In genomic region chr14:103949950-103950349, GRCm38 (mm10) we compare ENCODE assay signal across 14 mouse cellular contexts.
DNase-seq lines count a peak whose midpoint lies in the region; ATAC-seq lines count a peak whose summit lies in the region.
"Had no signal": no experiment of that assay in that cellular context is flagged by ENCODE, and none has a peak within 500 bp of the region (broad histone marks: within the 10 kb centered on the region; RNA-seq: fewer than 3 reads in every experiment).

No protein-coding gene starts in this region.

- no peaks in the 10 kb centered on the region for H3K9me3 ChIP-seq in limb, embryonic 11.5 days (ENCODE audit: control insufficient read depth, low read length)
- H3K9me3 ChIP-seq in limb, embryonic 10.5 days (replicated peaks), result no peaks in the 10 kb centered on the region
- H3K9me3 ChIP-seq: hindbrain, embryonic 13.5 days; liver, embryonic 12.5 days; megakaryocyte, embryonic 14.5 days had no signal

- no peaks in the 10 kb centered on the region for H3K36me3 ChIP-seq in limb, embryonic 11.5 days (ENCODE audit: control insufficient read depth, insufficient read depth, low read length)
- H3K36me3 ChIP-seq in limb, embryonic 10.5 days, result no peaks in the 10 kb centered on the region
- H3K36me3 ChIP-seq: hindbrain, embryonic 13.5 days; liver, embryonic 12.5 days had no signal

- DNase-seq in heart, adult 9 months (ENCODE audit: low spot score in 2 of 2), result peak; percentile 8 to 56
- no peak for DNase-seq in heart, postnatal 14 days
- DNase-seq in limb, embryonic 11.5 days (ENCODE audit: low spot score), result no peak
- no peak for DNase-seq in limb, embryonic 10.5 days (ENCODE audit: low spot score)
- DNase-seq in retina, postnatal 1 day, result peak; percentile 35
- DNase-seq in frontal cortex, postnatal 36 days (ENCODE audit: low spot score in 2 of 2), result no peak
- DNase-seq: adrenal gland, postnatal 10 days; gastrocnemius, postnatal 10 days had no signal

- intact Hi-C loops in heart, postnatal 14 days (cut with DNase I), result loop anchor here (5.0 kb wide), 1 partner anchor 108 kb away; the partner anchor contains the start of gene Ednrb

- 56% methylated on average over 6 of the region's 6 CpGs for WGBS in limb, embryonic 11.5 days
- WGBS in limb, embryonic 10.5 days, result 66% methylated on average over 6 of the region's 6 CpGs

- H3K27ac ChIP-seq in limb, embryonic 11.5 days (replicated peaks; ENCODE audit: low read depth, low read length), result no peak overlapping the region
- H3K27ac ChIP-seq in limb, embryonic 10.5 days, result no peak overlapping the region
- H3K27ac ChIP-seq: hindbrain, embryonic 13.5 days; liver, embryonic 12.5 days had no signal

- no peak overlapping the region for H3K4me3 ChIP-seq in limb, embryonic 11.5 days (ENCODE audit: low read depth, low read length)
- no peak overlapping the region for H3K4me3 ChIP-seq in limb, embryonic 10.5 days
- H3K4me3 ChIP-seq: hindbrain, embryonic 13.5 days; liver, embryonic 12.5 days; megakaryocyte, embryonic 14.5 days had no signal

- H3K4me1 ChIP-seq in limb, embryonic 11.5 days (ENCODE audit: control insufficient read depth, insufficient read depth, low read length), result no peaks in the 10 kb centered on the region
- H3K4me1 ChIP-seq in limb, embryonic 10.5 days, result peaks cover 5% of the 10 kb centered on the region; the same call in 1 of the 2 replicates
- H3K4me1 ChIP-seq: liver, embryonic 12.5 days; megakaryocyte, embryonic 14.5 days had no signal

- 0 out of 2 replicates have a peak, but pooled peaks have one; percentile 35 for ATAC-seq in limb, embryonic 11.5 days (ENCODE audit: insufficient number of reproducible peaks, low FRiP score, low TSS enrichment, low read depth)
- ATAC-seq in common myeloid progenitor, adult 5-6 weeks (replicated peaks; ENCODE audit: low read depth, poor library complexity, severe bottlenecking), result peak; percentile 86
- ATAC-seq: forebrain, embryonic 14.5 days; intestine, postnatal 0 days; liver, embryonic 12.5 days had no signal

- H3K27me3 ChIP-seq in limb, embryonic 11.5 days (ENCODE audit: control insufficient read depth, insufficient read depth, low read length), result no peaks in the 10 kb centered on the region
- H3K27me3 ChIP-seq in limb, embryonic 10.5 days (ENCODE audit: low read depth, poor library complexity, severe bottlenecking), result no peaks in the 10 kb centered on the region
- H3K27me3 ChIP-seq: hindbrain, embryonic 13.5 days; liver, embryonic 12.5 days; megakaryocyte, embryonic 14.5 days had no signal

- no peak overlapping the region for H3K4me2 ChIP-seq in limb, embryonic 11.5 days (ENCODE audit: low read depth, severe bottlenecking)
- H3K4me2 ChIP-seq: hindbrain, embryonic 13.5 days; liver, embryonic 12.5 days had no signal

- no peak overlapping the region for H3K9ac ChIP-seq in limb, embryonic 11.5 days (ENCODE audit: low read length)
- H3K9ac ChIP-seq: hindbrain, embryonic 13.5 days; liver, embryonic 12.5 days had no signal

Comparison
In these comparisons a context has a peak if more than half of its experiments do, and no peak if none do; other contexts are left out.
1. DNase-seq: peak in heart, adult 9 months (2 of 2) and retina, postnatal 1 day (single experiment); none in heart, postnatal 14 days (0 of 2), limb, embryonic 11.5 days (single experiment), limb, embryonic 10.5 days (single experiment) and frontal cortex, postnatal 36 days (0 of 2).